Mouse (Mus musculus) midbrain, embryonic 16.5 days (tissue): ENCODE results near the gene Srp68. TPM values are rescaled to one million over a fixed set of nuclear protein-coding genes. Genes with fewer than 3 reads are reported as not detected.

Source experiments
- ATAC-seq: fragments of 200-750 bp; cut with Nextera tagmentation; 2 replicates; pipeline ENCODE4 v1.8.0; 2017; ENCODE audit warnings: moderate TSS enrichment
- H3K27ac ChIP-seq: fragments of 300-500 bp; sonication (generic); 2 replicates; pipeline ENCODE4 v1.5.1; 2014; ENCODE audit warnings: mild to moderate bottlenecking, low read length, mixed read lengths
- H3K27me3 ChIP-seq: fragments of 300-500 bp; sonication (generic); 2 replicates; pipeline ENCODE4 v1.6.1; 2014; ENCODE audit warnings: low read depth, low read length, mixed read lengths; ENCODE audit not compliant: control insufficient read depth, insufficient read depth
- H3K36me3 ChIP-seq: fragments of 300-500 bp; sonication (generic); 2 replicates; pipeline ENCODE4 v1.6.1; 2014; ENCODE audit warnings: mild to moderate bottlenecking, low read length, moderate library complexity, mixed read lengths; ENCODE audit not compliant: control insufficient read depth, insufficient read depth
- H3K4me1 ChIP-seq: fragments of 300-500 bp; sonication (generic); 2 replicates; pipeline ENCODE4 v1.6.1; 2014; ENCODE audit warnings: mild to moderate bottlenecking, low read length, mixed read lengths; ENCODE audit not compliant: control insufficient read depth, insufficient read depth
- H3K4me2 ChIP-seq: fragments of 300-500 bp; sonication (generic); 2 replicates; pipeline ENCODE4 v1.6.1; 2014; ENCODE audit warnings: mild to moderate bottlenecking, low read length, mixed read lengths
- H3K4me3 ChIP-seq: fragments of 300-500 bp; sonication (generic); 2 replicates; pipeline ENCODE4 v1.5.1; 2014; ENCODE audit warnings: low read depth, mild to moderate bottlenecking, low read length, moderate library complexity, mixed read lengths
- H3K9ac ChIP-seq: fragments of 300-500 bp; sonication (generic); 2 replicates; pipeline ENCODE4 v1.6.1; 2014; ENCODE audit warnings: low read depth, low read length, mixed read lengths
- H3K9me3 ChIP-seq: fragments of 300-500 bp; sonication (generic); replicated peaks from 2 replicates; pipeline ENCODE4 v1.6.1; 2014; ENCODE audit warnings: mild to moderate bottlenecking, low read length, mixed read lengths; ENCODE audit not compliant: control insufficient read depth, poor library complexity, severe bottlenecking
- WGBS: fragments of 180-500 bp; shearing (Covaris S2); extraction: QIAGEN DNeasy Blood & Tissue Kit; methylation state at CpG from one replicate; pipeline ENCODE4 v1.1.7; 2014; 5-methylcytosine and 5-hydroxymethylcytosine counted together
- polyA plus RNA-seq: library from polyadenylated mRNA; unstranded; fragments of >200 nt; fragmentation: Nextera tagmentation; extraction: Ambion mirVana; gene quantifications from 2 replicates; pipeline ENCODE4 v1.2.1, GENCODE M21; 2015

The Srp68 gene
- polyA plus RNA-seq, 1 experiment from 2014 or later = 58.2 TPM

DNA sequence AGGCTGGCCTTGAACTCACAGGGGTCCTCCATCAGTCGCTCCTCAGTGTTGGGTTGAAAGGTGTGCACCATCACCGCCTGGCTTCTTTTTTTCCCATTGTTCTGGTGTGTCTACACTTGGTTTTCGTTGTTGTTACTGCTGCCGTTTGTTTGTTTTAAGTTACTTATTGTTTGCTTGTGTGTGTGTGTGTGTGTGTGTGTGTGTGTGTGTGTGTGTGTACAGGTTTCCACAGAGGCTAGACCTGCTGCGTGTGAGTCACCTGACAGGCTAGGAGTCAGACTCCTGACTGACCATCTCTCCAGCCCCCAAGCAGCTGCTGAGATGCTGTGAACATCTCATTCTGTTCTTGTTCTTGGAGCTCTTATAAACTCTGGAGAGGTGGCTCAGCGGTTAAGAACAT is 61.2 kb downstream of the Srp68 start:
- no peaks in the 10 kb centered on the region for H3K4me1 ChIP-seq
- H3K9ac ChIP-seq = no peak overlapping the region
- no peak for ATAC-seq
- WGBS = 90% methylated on average over 6 of the region's 6 CpGs
- no peak overlapping the region for H3K27ac ChIP-seq
- H3K9me3 ChIP-seq = no peaks in the 10 kb centered on the region
- H3K36me3 ChIP-seq = no peaks in the 10 kb centered on the region
- no peak overlapping the region for H3K4me2 ChIP-seq
- no peak overlapping the region for H3K4me3 ChIP-seq
- H3K27me3 ChIP-seq = no peaks in the 10 kb centered on the region

DNA sequence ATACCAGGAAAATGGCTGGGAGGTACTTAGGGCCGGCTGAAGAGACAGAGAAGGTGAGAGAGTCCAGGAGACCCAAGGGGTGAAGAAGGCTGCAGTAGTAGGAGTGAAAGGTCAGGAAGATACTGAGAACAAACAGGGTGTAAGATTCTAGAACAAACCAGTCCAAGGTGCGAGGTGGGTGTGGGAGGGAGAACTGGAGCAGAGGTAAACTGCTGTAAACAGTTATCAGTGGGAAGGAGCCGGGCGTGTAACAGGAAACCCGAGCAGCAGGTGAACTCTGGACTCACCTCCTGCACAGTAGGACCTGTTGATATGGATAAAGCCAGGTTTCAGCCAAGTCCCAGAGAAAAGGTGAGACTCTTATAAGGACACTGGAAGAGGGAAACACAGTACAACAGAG is 63.3 kb downstream of the Srp68 start:
- Histone ChIP-seq H3K36me3 (peaks cover 12% of the 10 kb centered on the region), H3K4me1 (no peaks in the 10 kb centered on the region), H3K9ac (no peak overlapping the region), H3K27ac (no peak overlapping the region), H3K4me3 (no peak overlapping the region), H3K27me3 (no peaks in the 10 kb centered on the region), H3K9me3 (no peaks in the 10 kb centered on the region), H3K4me2 (no peak overlapping the region)
- no peak for ATAC-seq
- 80% methylated on average over 5 of the region's 5 CpGs for WGBS

DNA sequence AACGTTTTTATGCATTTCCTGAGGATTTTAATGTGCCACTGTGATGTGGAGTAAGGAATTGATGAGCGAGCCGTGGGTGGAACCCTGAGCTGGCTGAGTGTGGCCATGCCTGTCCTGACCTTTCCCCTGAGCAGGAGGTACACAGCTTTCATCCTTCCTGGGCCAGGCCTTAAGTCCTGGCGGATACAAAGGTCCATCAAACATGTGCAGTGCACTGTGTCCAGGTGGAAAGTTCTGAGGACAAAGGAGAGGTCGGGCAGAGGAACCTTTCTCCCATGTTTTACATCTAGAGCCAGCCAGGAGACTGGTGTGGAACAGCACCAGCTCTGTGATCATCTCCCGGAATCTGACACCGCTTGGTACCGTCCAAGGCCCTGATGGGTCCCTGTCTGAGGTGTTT is 64.8 kb downstream of the Srp68 start:
- H3K4me2 ChIP-seq = no peak overlapping the region
- H3K4me1 ChIP-seq = no peaks in the 10 kb centered on the region
- 83% methylated on average over 8 of the region's 8 CpGs for WGBS
- ATAC-seq = no peak
- H3K9me3 ChIP-seq = no peaks in the 10 kb centered on the region
- peaks cover 12% of the 10 kb centered on the region for H3K36me3 ChIP-seq
- no peaks in the 10 kb centered on the region for H3K27me3 ChIP-seq
- H3K9ac ChIP-seq = no peak overlapping the region
- H3K4me3 ChIP-seq = no peak overlapping the region
- H3K27ac ChIP-seq = no peak overlapping the region

DNA sequence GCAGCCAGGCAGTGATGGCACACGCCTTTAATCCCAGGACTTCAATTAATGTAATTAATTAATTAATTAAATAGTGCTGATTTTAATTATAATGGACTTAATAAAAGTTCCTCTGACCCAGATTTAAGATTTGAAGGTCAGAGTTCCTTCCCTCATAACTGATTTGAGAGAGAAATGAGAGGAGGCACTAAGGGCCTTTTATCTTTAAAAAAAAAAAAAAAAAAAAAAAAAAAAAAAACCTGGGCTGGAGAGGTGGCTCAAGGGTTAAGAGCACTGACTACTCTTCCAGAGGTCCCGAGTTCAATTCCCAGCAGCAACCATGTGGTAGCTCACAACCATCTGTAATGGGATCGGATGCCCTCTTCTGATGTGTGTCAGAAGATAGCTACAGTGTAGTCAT is 65.4 kb downstream of the Srp68 start:
- Histone ChIP-seq H3K4me3 (no peak overlapping the region), H3K4me1 (no peaks in the 10 kb centered on the region), H3K36me3 (peaks cover 12% of the 10 kb centered on the region), H3K9me3 (no peaks in the 10 kb centered on the region), H3K4me2 (no peak overlapping the region), H3K27ac (no peak overlapping the region), H3K27me3 (no peaks in the 10 kb centered on the region), H3K9ac (no peak overlapping the region)
- ATAC-seq = no peak
- WGBS = 84% methylated on average over 3 of the region's 3 CpGs

DNA sequence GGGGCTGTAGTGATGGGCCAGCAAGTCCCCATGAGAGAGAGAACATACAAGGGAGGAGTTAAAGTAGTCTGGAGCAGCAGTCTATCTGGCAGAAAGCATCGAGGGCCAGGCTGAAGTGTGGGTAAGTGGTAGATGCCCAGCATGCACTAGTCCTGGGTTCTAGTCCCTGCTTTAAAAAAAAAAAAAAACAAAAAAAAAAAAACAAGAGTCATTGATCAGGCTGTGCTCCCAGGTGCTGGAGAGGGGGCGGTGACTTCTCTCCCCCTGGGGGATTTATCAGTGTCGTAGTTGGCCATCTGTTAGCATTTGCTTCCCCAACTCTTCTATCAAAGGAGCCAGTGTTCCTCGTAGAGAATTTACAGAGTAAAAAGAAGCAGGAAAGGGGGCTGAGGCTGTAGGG is 67.3 kb downstream of the Srp68 start:
- no peak overlapping the region for H3K4me2 ChIP-seq
- H3K27ac ChIP-seq = no peak overlapping the region
- H3K36me3 ChIP-seq = peaks cover 12% of the 10 kb centered on the region
- 83% methylated on average over 4 of the region's 4 CpGs for WGBS
- H3K4me1 ChIP-seq = no peaks in the 10 kb centered on the region
- no peak for ATAC-seq
- no peaks in the 10 kb centered on the region for H3K27me3 ChIP-seq
- no peaks in the 10 kb centered on the region for H3K9me3 ChIP-seq
- H3K9ac ChIP-seq = no peak overlapping the region
- no peak overlapping the region for H3K4me3 ChIP-seq

DNA sequence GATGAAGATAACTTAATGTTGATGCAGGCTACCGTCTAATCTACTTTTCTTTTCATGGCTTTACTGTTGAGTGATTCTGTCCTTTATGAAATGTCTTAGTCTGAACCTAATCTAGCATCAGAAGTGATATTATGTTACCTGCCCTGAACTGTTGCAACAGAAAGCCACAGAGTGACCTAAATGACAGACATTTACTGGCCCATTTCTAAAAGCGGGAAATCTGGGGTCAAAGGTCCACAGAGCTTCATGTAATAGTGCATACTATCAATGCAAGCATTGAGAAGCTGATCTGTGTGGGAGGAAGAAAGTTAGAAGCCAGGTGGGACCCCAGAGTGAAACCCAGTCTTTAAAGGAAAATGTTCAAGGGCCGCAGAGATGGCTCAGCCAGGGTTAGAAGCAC is 70.9 kb downstream of the Srp68 start:
- H3K36me3 ChIP-seq = peaks cover 12% of the 10 kb centered on the region
- no peak overlapping the region for H3K4me2 ChIP-seq
- 95% methylated on average over 3 of the region's 3 CpGs for WGBS
- H3K4me1 ChIP-seq = peaks cover 3% of the 10 kb centered on the region; the same call in 1 of the 2 replicates
- no peak overlapping the region for H3K4me3 ChIP-seq
- ATAC-seq = no peak
- no peak overlapping the region for H3K27ac ChIP-seq
- H3K27me3 ChIP-seq = no peaks in the 10 kb centered on the region
- H3K9ac ChIP-seq = no peak overlapping the region
- H3K9me3 ChIP-seq = no peaks in the 10 kb centered on the region

DNA sequence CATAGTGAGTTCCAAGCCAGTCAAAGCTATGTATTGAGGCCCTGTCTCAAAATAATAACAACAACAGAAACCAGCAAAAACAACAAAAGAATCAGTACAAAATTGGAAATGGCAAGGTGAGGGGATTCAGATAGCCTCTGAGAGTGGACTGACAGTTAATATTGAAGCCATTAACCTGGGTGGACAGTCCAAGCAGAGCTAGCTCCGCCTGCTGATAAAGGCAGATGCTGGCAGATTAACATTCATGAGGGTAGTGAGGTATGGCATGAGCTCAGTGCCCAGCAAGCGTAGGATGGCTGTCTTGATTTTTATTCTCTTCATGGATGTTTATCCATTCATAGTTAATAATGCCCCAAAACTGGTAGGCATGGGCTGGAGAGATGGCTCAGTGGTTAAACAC is 72.9 kb downstream of the Srp68 start:
- H3K36me3 ChIP-seq = peaks cover 8% of the 10 kb centered on the region
- H3K4me2 ChIP-seq = no peak overlapping the region
- peaks cover 18% of the 10 kb centered on the region for H3K4me1 ChIP-seq
- H3K27me3 ChIP-seq = no peaks in the 10 kb centered on the region
- H3K27ac ChIP-seq = no peak overlapping the region
- no peak overlapping the region for H3K9ac ChIP-seq
- WGBS = 93% methylated on average over 2 of the region's 2 CpGs
- H3K9me3 ChIP-seq = no peaks in the 10 kb centered on the region
- no peak for ATAC-seq
- no peak overlapping the region for H3K4me3 ChIP-seq

DNA sequence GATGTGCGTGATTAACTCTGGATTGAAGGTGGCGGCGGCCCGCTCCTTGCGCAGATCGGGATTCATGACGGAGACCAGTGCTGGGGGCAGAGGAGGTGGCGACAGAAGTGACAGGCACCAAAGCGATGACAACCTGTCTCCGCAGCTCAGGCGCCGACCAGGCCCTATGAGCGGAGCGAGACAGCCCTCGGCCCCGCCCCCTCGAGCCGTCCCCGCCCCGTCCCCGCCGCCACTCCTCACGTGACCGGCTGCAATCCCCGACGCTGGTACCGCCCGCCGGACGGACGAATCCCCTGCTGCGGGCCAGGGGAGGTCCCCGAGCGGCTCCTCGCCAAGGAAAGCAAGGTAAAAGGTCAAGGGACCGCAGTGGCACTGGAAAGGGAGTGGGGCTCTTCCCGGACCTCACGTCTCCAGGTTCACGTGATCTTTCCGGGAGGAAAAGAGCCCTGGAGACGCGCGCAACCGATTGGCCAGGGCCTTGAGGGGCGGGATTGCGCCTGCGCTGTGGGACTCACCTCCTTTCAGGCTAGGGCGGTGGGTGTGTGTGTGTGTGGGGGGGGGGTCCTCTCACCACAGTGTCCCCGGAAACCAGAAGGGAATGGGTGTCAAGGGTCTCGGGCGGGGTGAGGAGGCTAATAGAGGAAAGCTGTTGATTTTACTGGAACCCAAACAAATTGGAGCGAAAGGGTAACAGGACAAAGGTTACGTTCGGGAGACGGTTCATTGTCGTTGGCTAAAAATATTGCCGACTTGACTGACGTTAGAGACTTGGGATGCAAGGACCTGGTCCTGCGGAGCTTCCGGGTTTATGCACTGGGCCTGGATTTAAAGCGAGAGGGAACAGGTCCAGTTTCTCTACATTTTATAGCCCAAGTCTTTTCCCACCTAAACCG is 75.1 kb downstream of the Srp68 start, which contains the start of the genes Ten1 and Acox1:
TSS of gene Ten1 (plus strand) at position 217 of the 893 bp plus-strand sequence.
TSS of gene Acox1 (minus strand) at position 407 of the 893 bp plus-strand sequence.
- Histone ChIP-seq H3K27ac (peak within 1 kb of the TSS; percentile 99), H3K36me3 (peaks cover 12% of the 10 kb centered on the region)

DNA sequence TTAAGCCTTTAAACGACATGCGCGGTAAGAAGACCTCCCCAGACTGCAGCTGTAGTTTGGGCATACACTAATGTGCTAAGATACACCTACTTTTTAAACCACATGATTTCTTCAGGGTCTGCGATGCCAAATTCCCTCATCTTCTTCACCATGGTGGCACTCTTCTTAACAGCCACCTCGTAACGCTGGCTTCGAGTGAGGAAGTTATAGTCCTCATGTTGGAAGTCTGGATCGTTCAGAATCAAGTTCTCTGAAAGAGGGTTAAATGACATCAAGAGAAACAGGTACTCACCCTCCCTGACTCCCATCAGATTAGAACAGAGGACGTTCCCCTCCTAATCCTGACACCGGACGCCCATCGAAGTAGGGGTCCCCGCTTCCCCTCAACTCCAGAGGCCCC is 75.9 kb downstream of the Srp68 start:
- WGBS = 21% methylated on average over 13 of the region's 13 CpGs
- ATAC-seq = no peak; the same call in 1 of the 2 replicates
- Histone ChIP-seq H3K4me2 (peak overlapping the region; percentile 62), H3K4me3 (peak overlapping the region; percentile 80), H3K36me3 (peaks cover 12% of the 10 kb centered on the region), H3K9me3 (no peaks in the 10 kb centered on the region), H3K27ac (peak overlapping the region; percentile 99), H3K27me3 (no peaks in the 10 kb centered on the region), H3K9ac (peak overlapping the region; percentile 92), H3K4me1 (peaks cover 34% of the 10 kb centered on the region)

More for the DNA sequence above, 75.1 kb downstream of the Srp68 start, which contains the start of the genes Ten1 and Acox1:
- H3K4me2 ChIP-seq = peak within 1 kb of the TSS; percentile 68
- WGBS = under 1% methylated on average over 62 of the region's 62 CpGs
- peak within 1 kb of the TSS; percentile 92 for H3K9ac ChIP-seq
- H3K9me3 ChIP-seq = no peaks in the 10 kb centered on the region
- no peaks in the 10 kb centered on the region for H3K27me3 ChIP-seq
- peak within 1 kb of the TSS; percentile 80 for H3K4me3 ChIP-seq
- peaks cover 34% of the 10 kb centered on the region for H3K4me1 ChIP-seq
- ATAC-seq = peak; percentile 97
